Mouse (Mus musculus): Measurements from ENCODE around the gene Wasf1. TPM values are rescaled to one million over a fixed set of nuclear protein-coding genes. Genes with fewer than 3 reads are reported as not detected.

The Wasf1 gene
- total and polyA plus RNA-seq, 3 experiments: 1.6 to 14.4 TPM; not detected in 1

GRCm38 (mm10) chr10:40964546-40964945 is 81.3 kb downstream of the Wasf1 start:
- Histone ChIP-seq H3K27ac (ENCODE audit: control insufficient read depth, low read depth, low read length) (no peak overlapping the region), H3K4me3 (ENCODE audit: control insufficient read depth in 1 of 2, insufficient read depth in 1 of 2, low read depth in 2 of 2, low read length in 2 of 2) (no peak overlapping the region), H3K36me3 (ENCODE audit: control insufficient read depth in 1 of 2, insufficient read depth in 2 of 2, low read length in 2 of 2) (no peaks in the 10 kb centered on the region), H3K9me3 (replicated peaks; ENCODE audit: insufficient read depth, low read length) (no peaks in the 10 kb centered on the region), H3K79me2 (ENCODE audit: control insufficient read depth, insufficient read depth, low read length, poor library complexity) (no peaks in the 10 kb centered on the region), H3K27me3 (ENCODE audit: control insufficient read depth in 1 of 2, insufficient read depth in 2 of 2, low read length in 2 of 2) (no peaks in the 10 kb centered on the region), H3K9ac (ENCODE audit: control insufficient read depth, low read depth, low read length, poor library complexity, severe bottlenecking) (no peak overlapping the region), H3K4me1 (ENCODE audit: control insufficient read depth in 1 of 2, insufficient read depth in 2 of 2, low read length in 2 of 2) (no peaks in the 10 kb centered on the region)
- no peak for TF ChIP-seq GABPA (IDR thresholded peaks at IDR 0.05; ENCODE audit: low read depth, low read length)
- TF ChIP-seq GATA1 (IDR thresholded peaks at IDR 0.05; ENCODE audit: low read depth, low read length): no peak
- TF ChIP-seq CHD2 (IDR thresholded peaks at IDR 0.05; ENCODE audit: low read length): no peak
- TF ChIP-seq SIN3A (IDR thresholded peaks at IDR 0.05; ENCODE audit: low read length): no peak
- no peak for TF ChIP-seq TCF12 (IDR thresholded peaks at IDR 0.05; ENCODE audit: low read depth, low read length)
- no peak for TF ChIP-seq POLR2AphosphoS2 (IDR thresholded peaks at IDR 0.05; ENCODE audit: low read length)
- no peak for TF ChIP-seq NRF1 (IDR thresholded peaks at IDR 0.05; ENCODE audit: insufficient read depth, low read depth, low read length, poor library complexity, severe bottlenecking)
- no peak for TF ChIP-seq USF1 (IDR thresholded peaks at IDR 0.05; ENCODE audit: low read depth, low read length)
- TF ChIP-seq MEF2A (IDR thresholded peaks at IDR 0.05; ENCODE audit: extremely low read depth, insufficient replicate concordance, low read depth, low read length, poor library complexity, severe bottlenecking): no peak
- TF ChIP-seq ZNF384 (IDR thresholded peaks at IDR 0.05; ENCODE audit: low read depth, low read length): no peak
- no peak for TF ChIP-seq CTCF (IDR thresholded peaks at IDR 0.05 in 2 of 3, conservative IDR thresholded peaks at IDR 0.05 in 1 of 3; ENCODE audit: control insufficient read depth in 1 of 3, insufficient read depth in 1 of 3, low read depth in 2 of 3, low read length in 3 of 3, poor library complexity in 1 of 3, severe bottlenecking in 1 of 3)
- no peak for TF ChIP-seq EP300 (IDR thresholded peaks at IDR 0.05; ENCODE audit: low read depth in 1 of 2, low read length in 2 of 2)
- no peak for TF ChIP-seq UBTF (IDR thresholded peaks at IDR 0.05; ENCODE audit: borderline replicate concordance, insufficient read depth, low read depth, low read length)
- TF ChIP-seq KAT2A (conservative IDR thresholded peaks at IDR 0.05; ENCODE audit: low read depth, low read length): no peak
- no peak for TF ChIP-seq MAX (IDR thresholded peaks at IDR 0.05; ENCODE audit: low read length)
- no peak for TF ChIP-seq ZMIZ1 (IDR thresholded peaks at IDR 0.05; ENCODE audit: low read depth, low read length)
- TF ChIP-seq MXI1 (IDR thresholded peaks at IDR 0.05; ENCODE audit: low read depth, low read length): no peak
- no peak for TF ChIP-seq SMC3 (IDR thresholded peaks at IDR 0.05; ENCODE audit: low read depth, low read length)
- TF ChIP-seq ZC3H11A (IDR thresholded peaks at IDR 0.05; ENCODE audit: low read depth, low read length): no peak
- TF ChIP-seq CHD1 (IDR thresholded peaks at IDR 0.05; ENCODE audit: low read depth, low read length): no peak
- no peak for DNase-seq (ENCODE audit: low read depth, low spot score)

GRCm38 (mm10) chr10:40968551-40968950 is 85.3 kb downstream of the Wasf1 start:
- Histone ChIP-seq H3K27ac (ENCODE audit: control insufficient read depth, low read depth, low read length) (no peak overlapping the region), H3K4me3 (ENCODE audit: control insufficient read depth in 1 of 2, insufficient read depth in 1 of 2, low read depth in 2 of 2, low read length in 2 of 2) (no peak overlapping the region), H3K27me3 (ENCODE audit: control insufficient read depth in 1 of 2, insufficient read depth in 2 of 2, low read length in 2 of 2) (no peaks in the 10 kb centered on the region), H3K4me1 (ENCODE audit: control insufficient read depth in 1 of 2, insufficient read depth in 2 of 2, low read length in 2 of 2) (no peaks in the 10 kb centered on the region), H3K9me3 (replicated peaks; ENCODE audit: insufficient read depth, low read length) (no peaks in the 10 kb centered on the region), H3K79me2 (ENCODE audit: control insufficient read depth, insufficient read depth, low read length, poor library complexity) (no peaks in the 10 kb centered on the region), H3K9ac (ENCODE audit: control insufficient read depth, low read depth, low read length, poor library complexity, severe bottlenecking) (no peak overlapping the region), H3K36me3 (ENCODE audit: control insufficient read depth in 1 of 2, insufficient read depth in 2 of 2, low read length in 2 of 2) (no peaks in the 10 kb centered on the region)
- DNase-seq (ENCODE audit: low read depth, low spot score): no peak
- TF ChIP-seq SMC3 (IDR thresholded peaks at IDR 0.05; ENCODE audit: low read depth, low read length): no peak
- TF ChIP-seq HCFC1 (IDR thresholded peaks at IDR 0.05; ENCODE audit: low read depth, low read length): no peak
- TF ChIP-seq MXI1 (IDR thresholded peaks at IDR 0.05; ENCODE audit: low read depth, low read length): no peak
- no peak for TF ChIP-seq JUND (IDR thresholded peaks at IDR 0.05; ENCODE audit: low read depth, low read length)
- no peak for TF ChIP-seq RCOR1 (IDR thresholded peaks at IDR 0.05; ENCODE audit: low read depth, low read length)
- TF ChIP-seq POLR2AphosphoS5 (IDR thresholded peaks at IDR 0.05; ENCODE audit: borderline replicate concordance, low read depth, low read length): no peak
- no peak for TF ChIP-seq ZNF384 (IDR thresholded peaks at IDR 0.05; ENCODE audit: low read depth, low read length)
- TF ChIP-seq BHLHE40 (IDR thresholded peaks at IDR 0.05; ENCODE audit: borderline replicate concordance, low read depth, low read length): no peak
- no peak for TF ChIP-seq USF2 (IDR thresholded peaks at IDR 0.05; ENCODE audit: borderline replicate concordance in 1 of 2, insufficient read depth in 1 of 2, low read depth in 1 of 2, low read length in 2 of 2)
- TF ChIP-seq CHD2 (IDR thresholded peaks at IDR 0.05; ENCODE audit: low read length): no peak
- no peak for TF ChIP-seq NELFE (IDR thresholded peaks at IDR 0.05; ENCODE audit: low read depth, low read length)
- no peak for TF ChIP-seq TBP (IDR thresholded peaks at IDR 0.05; ENCODE audit: low read depth, low read length)
- TF ChIP-seq UBTF (IDR thresholded peaks at IDR 0.05; ENCODE audit: borderline replicate concordance, insufficient read depth, low read depth, low read length): no peak
- no peak for TF ChIP-seq MAX (IDR thresholded peaks at IDR 0.05; ENCODE audit: low read length)
- TF ChIP-seq CHD1 (IDR thresholded peaks at IDR 0.05; ENCODE audit: low read depth, low read length): no peak
- TF ChIP-seq RAD21 (IDR thresholded peaks at IDR 0.05; ENCODE audit: low read depth, low read length): no peak

Measured in MEL (cell line).